ENCODE assay signal across 8 mouse cellular contexts in the genomic region with DNA sequence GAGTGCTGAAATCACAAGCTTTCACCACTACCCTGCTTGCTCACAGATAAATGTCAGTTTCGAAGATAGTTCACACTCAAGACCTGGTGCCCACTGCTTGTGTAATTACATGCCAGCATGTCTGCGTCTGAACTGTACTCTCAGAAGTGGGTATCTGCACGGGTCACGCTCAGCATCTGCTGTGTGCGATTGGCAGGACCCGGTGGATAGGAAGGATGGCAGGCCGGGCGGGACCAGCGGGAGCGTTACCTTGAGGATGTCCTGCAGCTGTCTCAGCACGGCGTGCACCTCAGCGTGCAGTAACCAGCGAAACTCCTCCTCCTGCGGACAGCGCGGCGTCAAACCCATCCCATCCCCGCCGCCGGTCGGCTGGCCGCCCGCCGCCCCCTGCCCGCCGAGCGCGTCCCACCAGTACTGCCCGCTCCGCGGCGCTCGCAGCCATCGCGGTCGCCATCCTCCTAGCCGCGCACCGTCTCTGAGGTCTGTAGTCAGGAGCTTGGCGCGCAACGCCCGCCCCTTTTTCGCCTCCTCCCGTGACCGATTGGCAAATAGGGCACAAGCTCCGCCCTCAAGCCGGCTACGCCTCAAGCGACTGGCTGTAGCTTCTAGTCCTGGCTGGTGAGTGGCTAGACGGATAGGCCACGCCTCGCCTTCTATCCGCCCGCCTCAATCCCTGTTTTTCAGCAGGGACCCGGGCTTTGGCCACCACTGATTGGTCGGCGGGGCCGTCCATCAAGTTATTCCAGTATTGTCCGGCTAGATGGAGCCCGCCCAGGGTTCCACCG. TPM values are rescaled to one million over a fixed set of nuclear protein-coding genes. Genes with fewer than 3 reads are reported as not detected.
DNase-seq lines count a peak whose midpoint lies in the region; ATAC-seq lines count a peak whose summit lies in the region.

A gene (minus strand): TSS at position 500 of the 785 bp plus-strand sequence.

- H3K4me3 ChIP-seq in hindbrain, embryonic 14.5 days (replicated peaks; ENCODE audit: low read length): peak within 1 kb of the TSS; percentile 55

- peak; percentile 99 for ATAC-seq in hindbrain, embryonic 14.5 days (ENCODE audit: low FRiP score)

- DNase-seq in R1 (ENCODE audit: low read depth, low spot score): peak; percentile 99
- DNase-seq in cerebellum, postnatal 25 days: peak; percentile 97 to 99
- DNase-seq in frontal cortex, postnatal 25 days (ENCODE audit: low spot score in 2 of 2): peak; percentile 97 to 98
- peak; percentile 99 for DNase-seq in hindbrain, embryonic 14.5 days (ENCODE audit: low spot score)
- DNase-seq in layer of hippocampus, postnatal 36 days: peak; percentile 98
- DNase-seq in lung, postnatal 36 days: peak; percentile 100
- DNase-seq in retina, postnatal 1 day: peak; percentile 100
- peak; percentile 91 to 97 for DNase-seq in urinary bladder, adult 18-20 months (ENCODE audit: low spot score in 2 of 2)

- peaks cover 7% of the 10 kb centered on the region; the same call in 1 of the 2 replicates for H3K4me1 ChIP-seq in hindbrain, embryonic 14.5 days (replicated peaks; ENCODE audit: control insufficient read depth, insufficient read depth, low read length)

- under 1% methylated on average over 62 of the region's 63 CpGs for WGBS in hindbrain, embryonic 14.5 days

- peaks cover 47% of the 10 kb centered on the region for H3K36me3 ChIP-seq in hindbrain, embryonic 14.5 days (replicated peaks; ENCODE audit: control insufficient read depth, insufficient read depth)

- H3K4me2 ChIP-seq in hindbrain, embryonic 14.5 days (replicated peaks): peak within 1 kb of the TSS; percentile 64

- peak within 1 kb of the TSS; percentile 65 for H3K9ac ChIP-seq in hindbrain, embryonic 14.5 days

- no peaks in the 10 kb centered on the region for H3K27me3 ChIP-seq in hindbrain, embryonic 14.5 days (ENCODE audit: control insufficient read depth, insufficient read depth, low read length)

- H3K27ac ChIP-seq in hindbrain, embryonic 14.5 days: peak within 1 kb of the TSS; percentile 79

- H3K9me3 ChIP-seq in hindbrain, embryonic 14.5 days (ENCODE audit: control insufficient read depth, low read length): no peaks in the 10 kb centered on the region

RNA-seq across cellular contexts. Expression of the gene that starts here (rescaled TPM):
- 147 and 154 TPM in 2 replicates for polyA plus RNA-seq in hindbrain, embryonic 14.5 days (2014; fragmentation: Nextera tagmentation; extraction: Ambion mirVana)
- 100 to 1,000 TPM; 362 to 395 TPM for total RNA-seq in layer of hippocampus, postnatal 36 days (2021)

Comparison
In these comparisons a context has a peak if more than half of its experiments do, and no peak if none do; other contexts are left out.
1. Peak in every context shown above with its lines: DNase-seq, ATAC-seq, H3K4me3 ChIP-seq and H3K27ac ChIP-seq.